7 mouse cellular contexts compared by ENCODE assay signal in the genomic region with DNA sequence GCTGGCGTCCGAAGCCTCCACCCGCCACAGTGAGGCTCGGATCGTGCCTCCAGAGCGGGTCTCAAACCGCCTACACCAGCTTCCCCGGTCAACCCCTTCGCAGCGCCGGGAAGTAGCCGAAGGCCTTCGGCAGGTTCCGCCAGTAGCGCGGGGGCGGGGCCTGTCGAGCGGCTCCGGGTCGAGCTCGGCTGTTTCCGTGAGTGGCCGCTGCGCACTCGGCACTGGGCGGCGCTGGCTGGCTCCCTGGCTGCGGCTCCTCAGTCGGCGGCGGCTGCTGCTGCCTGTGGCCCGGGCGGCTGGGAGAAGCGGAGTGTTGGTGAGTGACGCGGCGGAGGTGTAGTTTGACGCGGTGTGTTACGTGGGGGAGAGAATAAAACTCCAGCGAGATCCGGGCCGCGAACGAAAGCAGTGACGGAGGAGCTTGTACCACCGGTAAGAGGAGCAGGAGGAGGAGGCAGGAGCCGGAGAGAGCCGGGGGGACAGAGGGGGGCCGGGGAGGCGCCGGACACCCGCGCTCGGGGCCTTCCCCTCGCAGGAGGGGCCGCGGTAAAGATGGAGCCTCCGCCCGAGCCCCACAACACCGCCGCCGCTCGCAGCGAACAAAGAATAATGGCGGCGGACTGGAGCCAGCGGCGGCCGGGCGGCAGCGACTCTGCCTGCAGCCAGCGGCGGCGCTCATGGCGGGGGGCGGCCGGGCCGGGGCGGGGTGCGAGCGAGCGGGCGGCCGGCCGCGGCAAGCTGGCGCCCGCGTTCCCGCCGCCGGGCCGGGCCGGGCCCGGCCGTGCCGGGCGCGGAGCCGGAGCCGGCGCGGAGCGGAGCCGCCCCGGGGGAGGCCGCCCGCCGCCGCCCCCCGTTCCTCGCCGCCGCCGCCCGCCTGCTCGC. TPM values are rescaled to one million over a fixed set of nuclear protein-coding genes. Genes with fewer than 3 reads are reported as not detected.
A peak's percentile ranks its signal among the peaks of the same experiment; 100 is the strongest.
DNase-seq lines count a peak whose midpoint lies in the region; ATAC-seq lines count a peak whose summit lies in the region.

A gene (plus strand): TSS at position 57 of the 882 bp plus-strand sequence.

- H3K27ac ChIP-seq in intestine, embryonic 15.5 days, result peak within 1 kb of the TSS; percentile 100
- H3K27ac ChIP-seq in midbrain, embryonic 10.5 days (replicated peaks), result peak within 1 kb of the TSS; percentile 99

- 0 out of 2 replicates have a peak, but pooled peaks cover 3% of the 10 kb centered on the region for H3K36me3 ChIP-seq in intestine, embryonic 15.5 days
- peaks cover 11% of the 10 kb centered on the region for H3K36me3 ChIP-seq in midbrain, embryonic 10.5 days

- peak; percentile 97 for ATAC-seq in intestine, embryonic 15.5 days

- H3K9me3 ChIP-seq in intestine, embryonic 15.5 days, result no peaks in the 10 kb centered on the region
- H3K9me3 ChIP-seq in midbrain, embryonic 10.5 days (replicated peaks), result no peaks in the 10 kb centered on the region

- H3K27me3 ChIP-seq in intestine, embryonic 15.5 days (replicated peaks), result no peaks in the 10 kb centered on the region
- H3K27me3 ChIP-seq in midbrain, embryonic 10.5 days (ENCODE audit: low read depth, poor library complexity, severe bottlenecking), result no peaks in the 10 kb centered on the region

- H3K9ac ChIP-seq in intestine, embryonic 15.5 days, result peak within 1 kb of the TSS; percentile 98

- WGBS in intestine, embryonic 15.5 days, result under 1% methylated on average over 118 of the region's 119 CpGs
- 4% methylated on average over 119 of the region's 119 CpGs for WGBS in midbrain, embryonic 10.5 days

- intact Hi-C loops in gastrocnemius, postnatal 36 days (cut with DNase I), result loop anchor here (5.0 to 10.0 kb wide), 2 partner anchors 84 to 152 kb away; a partner anchor contains a TSS
- intact Hi-C loops in left cerebral cortex, postnatal 25 days (cut with DNase I), result loop anchor here (2.0 to 10.0 kb wide), 6 partner anchors 71 to 808 kb away; a partner anchor contains a TSS

- H3K4me2 ChIP-seq in intestine, embryonic 15.5 days (replicated peaks), result peak within 1 kb of the TSS; percentile 88

- H3K4me1 ChIP-seq in intestine, embryonic 15.5 days (replicated peaks), result 0 out of 2 replicates have a peak, but pooled peaks cover 10% of the 10 kb centered on the region
- peaks cover 43% of the 10 kb centered on the region for H3K4me1 ChIP-seq in midbrain, embryonic 10.5 days

- peak within 1 kb of the TSS; percentile 86 for H3K4me3 ChIP-seq in intestine, embryonic 15.5 days (replicated peaks)
- peak within 1 kb of the TSS; percentile 91 for H3K4me3 ChIP-seq in midbrain, embryonic 10.5 days

- peak; percentile 98 for DNase-seq in adrenal gland, adult 2 months
- peak; percentile 90 for DNase-seq in embryo, embryonic 11.5 days (ENCODE audit: low read depth, low spot score)
- peak; percentile 97 to 98 for DNase-seq in gastrocnemius, postnatal 36 days
- peak; percentile 99 for DNase-seq in left cerebral cortex, postnatal 25 days (ENCODE audit: low spot score in 2 of 2)
- DNase-seq in midbrain, embryonic 10.5 days (ENCODE audit: low spot score), result peak; percentile 99
- peak; percentile 99 for DNase-seq in right cerebral cortex, postnatal 4 days

RNA-seq across cellular contexts. Expression of the gene that starts here (rescaled TPM):
- total RNA-seq in adrenal gland, adult 2 months (2021), result 10 to 100 TPM; 40.6 to 52.7 TPM
- 10.0 and 12.8 TPM in 2 replicates for polyA plus RNA-seq in adrenal gland, adult 2 months (2012; rRNA removed)
- 10 to 100 TPM; 14.7 to 17.6 TPM for total RNA-seq in gastrocnemius, postnatal 36 days (2021)
- 24.5 and 26.1 TPM in 2 replicates for polyA plus RNA-seq in intestine, embryonic 15.5 days (2015; fragmentation: Nextera tagmentation; extraction: Ambion mirVana)
- 10 to 100 TPM; 54.4 to 58.0 TPM for total RNA-seq in left cerebral cortex, postnatal 25 days (2021)
- 46.2 and 50.3 TPM in 2 replicates for polyA plus RNA-seq in midbrain, embryonic 10.5 days (2016; fragmentation: Nextera tagmentation; extraction: Ambion mirVana)

Comparison
In these comparisons a context has a peak if more than half of its experiments do, and no peak if none do; other contexts are left out.
1. Peak in every context shown above with its lines: DNase-seq, ATAC-seq, H3K4me3 ChIP-seq and H3K27ac ChIP-seq.